Mouse (Mus musculus): ENCODE results near the gene Cped1. TPM values are rescaled to one million over a fixed set of nuclear protein-coding genes. Genes with fewer than 3 reads are reported as not detected.

Cped1 gene
- polyA plus RNA-seq, 1 experiment = 0.79 TPM

DNA sequence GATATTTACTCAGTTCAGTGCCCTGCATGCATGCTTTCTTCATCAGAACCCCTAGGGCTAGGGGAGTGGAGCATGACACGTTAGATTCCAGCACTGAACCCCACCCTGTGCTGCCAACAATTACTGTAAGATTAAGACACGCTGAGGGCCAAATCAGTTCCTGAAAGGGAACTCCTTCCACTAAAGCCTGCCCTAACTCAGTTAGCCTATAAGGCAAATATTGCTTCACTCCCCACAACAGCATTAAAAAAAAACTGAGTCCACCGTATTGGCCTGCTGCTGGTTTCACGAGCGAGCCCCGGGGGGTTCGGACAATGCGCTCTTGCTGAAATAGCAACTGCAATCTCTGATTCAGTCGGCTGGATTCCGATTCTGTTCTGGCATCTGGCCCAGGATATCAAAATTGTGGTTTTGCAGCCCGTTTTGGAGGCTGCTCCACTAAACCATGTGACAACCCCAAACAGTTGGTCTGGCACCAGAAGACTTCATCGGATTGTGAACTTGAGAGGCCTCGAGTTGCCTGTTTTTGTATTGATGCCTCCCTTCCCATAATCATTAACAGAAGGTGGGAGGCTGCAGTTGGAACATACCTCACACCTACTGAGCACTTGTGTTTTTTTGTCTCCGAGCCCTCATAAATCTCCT, 294.6 kb downstream of the Cped1 start:
- TF ChIP-seq MYOD1 (IDR thresholded peaks at IDR 0.05; ENCODE audit: control insufficient read depth in 1 of 3, insufficient read length in 2 of 3, low read depth in 2 of 3) = peak in 1 of 3 experiments; percentile 19
- no peak for TF ChIP-seq POLR2AphosphoS2 (IDR thresholded peaks at IDR 0.05; ENCODE audit: insufficient read length, low read depth)
- TF ChIP-seq REST (IDR thresholded peaks at IDR 0.05; ENCODE audit: insufficient read depth, insufficient read length) = no peak
- TF ChIP-seq MYOG (IDR thresholded peaks at IDR 0.05; ENCODE audit: control insufficient read depth in 1 of 3, insufficient read depth in 1 of 3, insufficient read length in 2 of 3, low read depth in 2 of 3) = peak in 1 of 3 experiments; percentile 57
- peak; percentile 64 for TF ChIP-seq USF1 (IDR thresholded peaks at IDR 0.05; ENCODE audit: low read depth)
- TF ChIP-seq CEBPB (IDR thresholded peaks at IDR 0.05; ENCODE audit: insufficient read depth, poor library complexity, severe bottlenecking) = peak; percentile 80
- Histone ChIP-seq H3K36me3 (ENCODE audit: control insufficient read depth, insufficient read depth) (no peaks in the 10 kb centered on the region), H3K4me2 (ENCODE audit: low read depth) (peak overlapping the region; percentile 84), H3ac (ENCODE audit: control insufficient read depth, insufficient read length) (no peak overlapping the region), H3K27me3 (ENCODE audit: control insufficient read depth, insufficient read depth, insufficient read length) (no peaks in the 10 kb centered on the region), H3K79me2 (ENCODE audit: control insufficient read depth, insufficient read depth) (no peaks in the 10 kb centered on the region), H3K4me3 (no peak overlapping the region)

DNA sequence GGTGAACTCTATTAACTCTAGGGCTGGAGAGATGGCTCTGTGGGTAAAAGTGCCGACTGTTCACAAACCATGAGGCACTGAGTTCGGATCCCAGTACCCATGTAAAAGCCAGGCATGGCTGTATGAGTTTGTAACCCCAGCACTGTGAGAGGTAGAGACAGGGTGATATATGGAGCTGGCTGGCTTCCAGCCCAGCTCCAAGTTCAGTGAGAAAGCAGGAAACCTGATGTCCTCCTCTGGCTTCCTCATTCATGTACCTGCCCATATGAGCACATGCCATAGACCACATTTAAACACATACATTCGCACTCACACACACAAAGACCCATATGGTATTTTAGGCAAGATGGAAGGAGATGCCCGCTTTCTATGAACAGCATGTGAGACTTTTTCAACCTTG, 296.7 kb downstream of the Cped1 start:
- no peaks in the 10 kb centered on the region for H3K79me2 ChIP-seq (ENCODE audit: control insufficient read depth, insufficient read depth)
- no peak overlapping the region for H3ac ChIP-seq (ENCODE audit: control insufficient read depth, insufficient read length)
- H3K4me3 ChIP-seq = no peak overlapping the region
- no peaks in the 10 kb centered on the region for H3K36me3 ChIP-seq (ENCODE audit: control insufficient read depth, insufficient read depth)
- no peak for TF ChIP-seq TCF12 (IDR thresholded peaks at IDR 0.05; ENCODE audit: insufficient read depth, poor library complexity, severe bottlenecking)
- TF ChIP-seq CEBPB (IDR thresholded peaks at IDR 0.05; ENCODE audit: insufficient read depth, poor library complexity, severe bottlenecking) = no peak
- no peak overlapping the region for H3K4me2 ChIP-seq (ENCODE audit: low read depth)
- H3K27me3 ChIP-seq (ENCODE audit: control insufficient read depth, insufficient read depth, insufficient read length) = no peaks in the 10 kb centered on the region

DNA sequence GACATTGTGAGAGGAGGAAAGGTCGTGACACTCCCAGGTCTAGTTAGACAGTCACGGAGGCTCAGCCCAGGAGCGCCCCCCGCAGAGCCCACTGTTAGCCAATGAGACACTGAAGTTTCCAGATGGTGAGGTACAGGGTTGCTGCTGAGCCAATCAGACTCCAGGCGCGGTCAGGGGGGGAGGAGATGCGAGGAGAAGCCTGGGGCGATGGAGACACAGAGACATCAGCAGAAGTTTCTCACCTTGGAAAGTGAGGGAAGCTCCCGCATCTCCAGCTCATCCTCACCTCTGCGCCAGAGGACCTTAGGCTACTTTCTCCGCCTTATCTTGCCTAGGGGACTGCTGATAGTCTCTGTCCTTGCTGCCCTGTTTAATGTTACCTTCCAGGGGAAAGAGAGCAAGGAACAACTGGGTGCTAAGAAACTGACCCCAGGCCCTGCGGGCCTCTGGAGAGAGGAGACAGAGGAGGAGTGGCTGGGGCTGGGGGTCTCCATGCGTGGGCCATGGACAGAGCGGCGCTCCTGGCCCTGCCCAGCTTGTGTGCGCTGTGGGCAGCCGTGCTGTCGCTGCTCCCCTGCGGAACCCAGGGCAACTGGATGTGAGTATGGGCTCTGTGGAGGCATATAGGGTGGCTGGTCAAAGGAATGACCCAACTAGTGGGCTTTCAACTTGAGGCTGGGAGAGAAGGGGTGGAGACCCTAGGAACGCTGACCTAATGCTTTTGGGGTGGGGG, 302.5 kb downstream of the Cped1 start, which contains the start of gene Wnt16:
Wnt16 (plus strand) TSS at position 224 of the 733 bp plus-strand sequence.
- TF ChIP-seq USF1 (IDR thresholded peaks at IDR 0.05; ENCODE audit: low read depth) (no peak), TCF3 (IDR thresholded peaks at IDR 0.05; ENCODE audit: insufficient read length, low read depth) (no peak), E2F4 (IDR thresholded peaks at IDR 0.05; ENCODE audit: insufficient read depth) (no peak), POLR2AphosphoS2 (IDR thresholded peaks at IDR 0.05; ENCODE audit: insufficient read length, low read depth) (no peak), TCF12 (IDR thresholded peaks at IDR 0.05; ENCODE audit: insufficient read depth, poor library complexity, severe bottlenecking) (no peak), CEBPB (IDR thresholded peaks at IDR 0.05; ENCODE audit: insufficient read depth, poor library complexity, severe bottlenecking) (no peak), REST (IDR thresholded peaks at IDR 0.05; ENCODE audit: insufficient read depth, insufficient read length) (no peak), POLR2A (IDR thresholded peaks at IDR 0.05; ENCODE audit: insufficient read length, low read depth) (no peak), SRF (IDR thresholded peaks at IDR 0.05; ENCODE audit: control insufficient read depth, insufficient read length, low read depth) (no peak), MYOD1 (IDR thresholded peaks at IDR 0.05; ENCODE audit: control insufficient read depth in 1 of 3, insufficient read length in 2 of 3, low read depth in 2 of 3) (no peak), MYOG (IDR thresholded peaks at IDR 0.05; ENCODE audit: control insufficient read depth in 1 of 3, insufficient read depth in 1 of 3, insufficient read length in 2 of 3, low read depth in 2 of 3) (no peak), MAX (IDR thresholded peaks at IDR 0.05; ENCODE audit: low read depth) (no peak)
- H3K36me3 ChIP-seq (ENCODE audit: control insufficient read depth, insufficient read depth) = no peaks in the 10 kb centered on the region
- H3K79me2 ChIP-seq (ENCODE audit: control insufficient read depth, insufficient read depth) = no peaks in the 10 kb centered on the region
- H3K27me3 ChIP-seq (ENCODE audit: control insufficient read depth, insufficient read depth, insufficient read length) = no peaks in the 10 kb centered on the region
- no peak within 1 kb of the TSS for H3K4me3 ChIP-seq
- H3ac ChIP-seq (ENCODE audit: control insufficient read depth, insufficient read length) = no peak within 1 kb of the TSS
- no peak within 1 kb of the TSS for H3K4me2 ChIP-seq (ENCODE audit: low read depth)

DNA sequence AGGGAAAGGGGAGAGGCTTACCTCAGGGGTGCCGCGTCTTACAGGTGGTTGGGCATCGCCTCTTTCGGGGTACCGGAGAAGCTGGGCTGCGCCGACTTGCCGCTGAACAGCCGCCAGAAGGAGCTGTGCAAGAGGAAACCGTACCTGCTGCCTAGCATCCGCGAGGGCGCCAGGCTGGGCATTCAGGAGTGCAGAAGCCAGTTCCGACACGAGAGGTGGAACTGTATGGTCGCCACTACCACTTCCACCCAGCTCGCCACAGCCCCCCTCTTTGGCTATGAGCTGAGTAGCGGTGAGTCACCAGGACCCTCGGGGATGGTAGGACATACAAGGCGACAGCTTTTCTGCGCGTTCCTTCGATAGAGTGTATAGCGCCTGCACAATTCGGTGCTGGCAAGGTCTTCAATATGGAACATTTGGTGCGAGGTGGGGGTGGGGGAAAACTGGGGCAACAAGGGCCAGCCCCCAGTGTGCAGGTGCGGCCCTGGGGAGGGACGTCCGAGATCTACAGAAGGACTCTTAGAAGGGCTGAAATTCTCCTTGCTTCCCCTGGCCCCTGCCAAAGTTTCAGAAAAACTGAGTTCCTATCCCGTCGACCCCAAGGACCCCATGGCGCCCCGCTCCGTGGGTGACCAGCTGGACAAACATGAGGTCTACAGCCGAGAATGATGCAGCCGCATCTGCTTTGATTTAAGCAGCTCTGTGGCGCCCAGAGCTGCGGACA, 303.2 kb downstream of the Cped1 start:
- TF ChIP-seq TCF12 (IDR thresholded peaks at IDR 0.05; ENCODE audit: insufficient read depth, poor library complexity, severe bottlenecking) (no peak), SRF (IDR thresholded peaks at IDR 0.05; ENCODE audit: control insufficient read depth, insufficient read length, low read depth) (no peak), MYOG (IDR thresholded peaks at IDR 0.05; ENCODE audit: control insufficient read depth in 1 of 3, insufficient read depth in 1 of 3, insufficient read length in 2 of 3, low read depth in 2 of 3) (no peak), CEBPB (IDR thresholded peaks at IDR 0.05; ENCODE audit: insufficient read depth, poor library complexity, severe bottlenecking) (no peak), REST (IDR thresholded peaks at IDR 0.05; ENCODE audit: insufficient read depth, insufficient read length) (no peak), E2F4 (IDR thresholded peaks at IDR 0.05; ENCODE audit: insufficient read depth) (no peak), MAX (IDR thresholded peaks at IDR 0.05; ENCODE audit: low read depth) (no peak), POLR2AphosphoS2 (IDR thresholded peaks at IDR 0.05; ENCODE audit: insufficient read length, low read depth) (no peak), MYOD1 (IDR thresholded peaks at IDR 0.05; ENCODE audit: control insufficient read depth in 1 of 3, insufficient read length in 2 of 3, low read depth in 2 of 3) (no peak), USF1 (IDR thresholded peaks at IDR 0.05; ENCODE audit: low read depth) (no peak), TCF3 (IDR thresholded peaks at IDR 0.05; ENCODE audit: insufficient read length, low read depth) (no peak), POLR2A (IDR thresholded peaks at IDR 0.05; ENCODE audit: insufficient read length, low read depth) (no peak)
- Histone ChIP-seq H3K27me3 (ENCODE audit: control insufficient read depth, insufficient read depth, insufficient read length) (no peaks in the 10 kb centered on the region), H3ac (ENCODE audit: control insufficient read depth, insufficient read length) (no peak overlapping the region), H3K4me2 (ENCODE audit: low read depth) (no peak overlapping the region), H3K79me2 (ENCODE audit: control insufficient read depth, insufficient read depth) (no peaks in the 10 kb centered on the region), H3K36me3 (ENCODE audit: control insufficient read depth, insufficient read depth) (no peaks in the 10 kb centered on the region), H3K4me3 (no peak overlapping the region)
